Mouse (Mus musculus): Measurements from ENCODE around the gene Rtn1.

DNA sequence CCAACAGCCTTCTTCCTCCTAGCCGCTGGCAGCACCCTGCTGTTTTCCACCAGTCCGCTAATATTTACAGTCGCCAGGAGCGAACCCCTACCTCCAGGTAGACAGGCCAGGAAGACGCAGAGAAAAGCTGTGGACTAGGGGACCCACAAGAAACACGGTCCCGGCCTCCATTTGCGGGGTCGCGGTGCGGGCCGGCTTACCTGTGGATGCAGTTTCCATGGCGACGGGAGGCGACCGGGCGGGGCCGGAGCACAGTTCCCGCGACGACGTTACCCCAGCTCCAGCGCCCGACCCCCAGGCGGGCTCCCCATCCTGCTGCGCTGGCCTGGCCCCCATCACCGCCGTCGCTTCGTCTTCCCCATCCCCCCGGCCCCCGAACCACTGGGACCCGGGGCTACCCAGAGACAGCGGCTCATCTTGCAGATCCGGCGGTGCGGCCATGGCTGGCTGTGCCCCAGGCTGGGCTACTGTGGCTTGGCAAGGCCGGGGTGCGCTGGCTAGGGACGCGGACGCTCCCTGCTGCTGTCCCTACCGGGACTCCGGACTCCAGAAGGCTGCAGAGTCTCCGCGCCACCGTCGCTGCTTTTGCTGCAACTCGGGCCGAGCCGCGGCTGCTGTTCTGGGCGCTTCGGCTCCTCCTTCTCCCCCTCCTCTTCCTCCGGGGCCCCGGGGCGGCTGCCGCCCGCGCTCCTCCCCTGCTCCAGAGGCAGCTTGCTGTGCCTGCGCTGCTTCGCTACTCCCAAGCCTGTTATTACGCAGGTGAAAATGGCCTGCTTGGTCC is 553 bp downstream of the Rtn1 start:
- TF ChIP-seq CTCF (conservative IDR thresholded peaks at IDR 0.05; ENCODE audit: low read length) (no peak), NANOG (IDR thresholded peaks at IDR 0.05; ENCODE audit: borderline replicate concordance, low read length) (no peak)

Measured in E14TG2a.4 (cell line).